Mouse (Mus musculus) liver, adult 2 months (tissue): ENCODE results near the gene Ankib1.

Source experiments
- CTCF ChIP-seq: fragments of 200-500 bp; IDR thresholded peaks from 2 replicates; pipeline ENCODE4 v1.5.1; 2011; ENCODE audit warnings: low read depth, low read length, control low read depth
- POLR2A ChIP-seq: fragments of 200-500 bp; IDR thresholded peaks from 2 replicates; pipeline ENCODE4 v1.6.1; 2011; ENCODE audit warnings: low read length, control low read depth; ENCODE audit not compliant: insufficient read depth; ENCODE audit errors: extremely low read depth

- TF ChIP-seq CTCF (no peak), POLR2A (no peak)
Observed at GRCm38 (mm10) chr5:3688298-3688697, 114.4 kb downstream of the Ankib1 start.
